Mouse (Mus musculus): ENCODE results near the gene Gm10147. TPM values are rescaled to one million over a fixed set of nuclear protein-coding genes. Genes with fewer than 3 reads are reported as not detected.
"Not testable (repeated sequence)": the region's sequence is repeated elsewhere in the genome, so short reads cannot be mapped to it uniquely, and the experiment has no call there.

The Gm10147 gene
- total RNA-seq (2021), result not detected in 2 replicates
- long read RNA-seq, experiment 1, result 0 reads
- long read RNA-seq, experiment 2, result 0 reads

GRCm38 (mm10) chrX:28607742-28608141 lies at the start of gene Gm10147:
Gene Gm10147, minus strand, starts transcription at chrX:28607842.
- not testable (repeated sequence) for DNase-seq

Small RNA genes lying within 50 kb of the gene (microRNA-seq; reads per million reads assigned to microRNA genes)
- 0 reads per million in 2 experiments for gene Gm44499

Measured in adrenal gland, postnatal 14 days (tissue).